Mouse (Mus musculus): ENCODE measurements around the gene Mnt.
"Not testable (repeated sequence)": the region's sequence is repeated elsewhere in the genome, so short reads cannot be mapped to it uniquely, and the experiment has no call there.

Gene Mnt

DNA sequence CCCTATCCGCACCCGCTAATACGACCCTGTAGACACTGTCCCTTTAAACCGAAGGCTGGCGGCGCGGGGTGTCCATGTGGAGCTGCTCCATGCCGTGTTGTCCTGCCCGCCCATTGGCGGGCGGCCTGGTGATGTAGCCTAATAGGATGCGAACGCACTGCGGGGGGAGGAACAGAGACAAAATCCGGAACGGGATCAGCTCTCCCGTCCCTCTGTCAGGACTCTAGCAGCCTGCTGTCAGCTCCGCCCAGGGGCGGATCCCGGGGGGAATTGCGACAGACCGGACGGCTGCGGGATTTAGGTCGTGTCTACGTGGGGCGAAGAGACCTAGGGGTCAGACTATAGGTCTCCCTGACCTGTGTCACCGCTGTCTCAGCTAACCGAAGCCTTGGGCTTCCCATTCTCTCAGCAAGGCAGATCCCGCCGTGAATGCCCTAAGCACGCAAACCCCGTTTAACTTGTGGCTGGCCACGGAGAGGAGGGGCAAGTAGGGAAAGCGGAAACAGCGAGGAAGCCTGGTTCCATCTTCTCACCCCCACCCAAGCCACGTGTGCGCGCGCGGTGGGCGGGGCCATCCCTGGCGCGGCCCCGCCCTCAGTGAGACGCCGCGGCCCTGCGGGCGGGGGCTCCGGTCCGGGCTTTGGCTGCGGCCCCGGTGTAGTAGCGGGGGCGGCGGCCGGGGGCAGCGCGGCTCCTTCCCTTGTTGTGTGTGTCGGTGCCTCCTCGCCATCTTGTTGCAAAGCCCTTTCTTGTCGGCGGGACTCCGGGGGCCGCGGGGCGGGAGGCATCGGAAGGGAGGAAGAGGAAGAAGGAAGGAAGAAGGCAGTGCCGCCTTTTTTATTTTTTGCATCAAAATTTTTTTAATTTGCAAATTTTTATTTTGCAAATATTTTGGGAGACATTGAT lies at the start of gene Mnt:
TSS of gene Mnt (plus strand) at position 665 of the 906 bp plus-strand sequence.
- DNase-seq, result peak; percentile 96

DNA sequence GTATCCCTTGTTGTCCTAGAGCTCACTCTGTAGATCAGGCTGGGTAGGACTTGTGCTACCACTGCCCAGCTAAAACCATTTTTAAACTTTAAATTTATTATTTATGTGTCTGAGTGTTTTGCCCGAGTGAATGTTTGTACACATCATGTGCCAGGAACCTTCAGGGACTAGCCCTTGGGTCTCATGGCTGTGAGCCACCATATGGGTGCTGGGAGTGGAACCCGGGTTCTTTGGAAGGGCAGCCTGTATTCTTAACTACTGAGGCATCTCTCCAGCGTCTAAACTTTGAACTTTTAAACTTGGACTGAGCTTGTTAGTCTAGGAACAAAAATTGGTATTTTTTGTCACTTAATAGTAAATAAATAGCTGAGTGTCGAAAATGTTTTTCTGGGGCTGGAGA lies 37.8 kb upstream of the Mnt start:
- DNase-seq, result no peak

DNA sequence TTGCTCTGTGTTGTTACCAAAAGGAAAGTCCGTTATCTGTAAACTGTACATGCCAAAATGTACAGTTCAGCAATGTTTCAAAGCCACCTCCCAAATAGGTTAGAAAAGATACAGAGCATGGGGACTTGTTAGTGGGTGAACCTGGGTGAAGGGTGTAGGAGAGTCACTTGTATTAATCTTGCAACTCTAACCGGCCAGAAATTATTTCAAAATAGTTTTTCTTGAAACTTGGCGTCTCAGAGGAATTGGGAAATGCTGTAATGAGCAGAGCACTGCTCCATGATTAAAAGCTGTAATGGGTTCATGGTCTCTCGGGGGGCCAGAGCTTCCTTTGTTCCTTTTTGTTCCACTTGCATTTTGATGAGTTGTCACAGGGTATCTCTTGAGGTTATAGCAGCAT lies 30.1 kb upstream of the Mnt start:
- no peak for DNase-seq

DNA sequence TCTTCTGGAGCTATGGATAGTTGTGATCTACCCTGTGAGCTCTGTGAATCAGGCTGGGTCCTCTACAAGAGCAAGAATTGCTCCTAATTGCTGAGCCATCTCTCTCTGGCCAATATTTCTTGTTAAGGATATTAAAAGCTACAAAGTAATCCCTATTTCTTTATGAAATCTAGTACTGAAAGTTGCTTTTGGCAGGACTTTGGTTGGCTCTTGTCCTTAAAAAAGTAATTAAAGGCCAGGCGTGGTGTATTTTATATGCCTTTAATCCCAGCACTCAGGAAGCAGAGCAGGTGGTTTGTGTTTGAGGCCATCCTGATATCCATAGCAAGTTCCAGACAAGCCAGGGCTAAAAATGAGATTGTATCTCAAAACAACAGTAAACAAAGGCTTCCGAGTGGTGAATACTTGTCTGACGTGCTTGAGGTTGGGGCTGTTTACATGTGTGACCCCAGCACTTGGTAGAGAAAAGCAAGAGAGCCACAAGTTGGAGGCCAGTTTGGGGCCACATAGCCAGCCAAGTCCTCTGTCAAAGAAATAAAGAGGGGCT lies 26.6 kb upstream of the Mnt start:
- DNase-seq, result no peak

DNA sequence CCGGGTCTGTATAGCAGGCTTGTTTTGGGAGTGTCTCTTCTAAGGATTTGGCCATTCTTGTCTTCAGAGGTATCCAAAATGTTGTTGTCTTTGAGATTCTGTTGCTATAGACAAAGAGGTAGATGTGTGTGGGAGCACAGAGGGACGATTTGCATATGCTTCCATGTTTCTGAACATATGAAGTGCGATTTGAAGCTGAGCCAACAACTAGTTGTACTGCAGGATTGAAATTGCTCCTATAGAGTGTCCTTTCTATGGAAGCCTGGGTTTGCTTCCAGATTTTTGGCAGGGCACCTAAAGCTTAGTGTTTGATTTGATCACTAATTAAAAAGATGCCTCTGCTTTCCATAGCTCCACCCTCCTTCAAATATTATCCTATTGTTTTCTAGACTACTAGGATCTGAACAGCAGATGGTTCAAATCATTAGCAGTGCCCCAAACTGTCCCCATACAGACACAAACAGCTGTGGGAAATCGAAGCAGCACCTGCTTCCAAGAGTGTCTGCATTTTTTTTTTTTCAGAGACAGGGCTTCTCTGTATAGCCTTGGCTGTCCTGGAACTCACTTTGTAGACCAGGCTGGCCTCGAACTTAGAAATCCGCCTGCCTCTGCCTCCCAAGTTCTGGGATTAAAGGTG lies 23.4 kb upstream of the Mnt start:
- no peak for DNase-seq

DNA sequence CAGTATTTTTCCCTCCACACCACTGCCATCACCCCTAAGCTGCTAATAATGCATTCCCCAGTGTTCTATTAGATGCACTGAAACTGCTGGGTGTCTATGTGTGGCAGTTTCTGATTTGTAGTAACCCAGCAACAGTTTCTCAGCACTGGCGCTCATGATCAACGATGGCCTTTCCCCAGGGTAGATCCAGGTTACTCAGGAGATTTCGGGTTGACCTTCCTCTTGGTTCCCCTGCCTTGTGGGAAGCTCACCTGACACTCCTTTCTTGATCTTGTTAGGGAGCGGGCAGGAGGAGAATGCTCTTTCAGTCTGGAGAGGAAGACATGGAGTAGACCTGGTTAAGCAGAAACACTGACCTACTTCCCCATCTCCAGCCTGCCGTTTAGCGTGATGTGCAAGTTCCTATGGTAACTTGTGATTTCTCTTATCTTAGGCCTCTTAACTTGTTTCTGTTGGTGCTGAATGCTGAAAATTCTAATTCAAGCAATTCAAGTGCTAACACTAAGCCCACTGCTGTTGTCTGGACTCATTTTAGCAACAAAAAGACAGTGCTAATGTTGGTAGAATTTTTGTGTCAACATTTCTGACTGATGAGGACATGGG lies 22.4 kb upstream of the Mnt start:
- DNase-seq, result no peak

DNA sequence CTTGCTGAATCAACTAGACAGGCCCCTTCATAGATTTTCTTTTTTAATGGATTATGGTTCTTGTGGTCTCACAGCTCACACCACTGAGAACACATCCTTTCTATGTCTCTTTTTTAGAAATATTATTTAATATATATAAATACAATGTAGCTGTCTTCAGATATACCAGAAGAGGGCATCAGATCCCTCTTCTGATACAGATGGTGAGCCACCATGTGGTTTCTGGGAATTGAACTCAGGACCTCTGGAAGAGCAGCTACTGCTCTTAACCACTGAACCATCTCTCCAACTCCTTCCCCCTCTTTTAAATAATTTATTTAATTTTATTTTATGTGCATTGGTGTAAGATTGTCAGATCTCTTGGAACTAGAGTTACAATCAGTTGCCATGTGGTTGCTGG lies 20.6 kb upstream of the Mnt start:
- DNase-seq, result no peak

DNA sequence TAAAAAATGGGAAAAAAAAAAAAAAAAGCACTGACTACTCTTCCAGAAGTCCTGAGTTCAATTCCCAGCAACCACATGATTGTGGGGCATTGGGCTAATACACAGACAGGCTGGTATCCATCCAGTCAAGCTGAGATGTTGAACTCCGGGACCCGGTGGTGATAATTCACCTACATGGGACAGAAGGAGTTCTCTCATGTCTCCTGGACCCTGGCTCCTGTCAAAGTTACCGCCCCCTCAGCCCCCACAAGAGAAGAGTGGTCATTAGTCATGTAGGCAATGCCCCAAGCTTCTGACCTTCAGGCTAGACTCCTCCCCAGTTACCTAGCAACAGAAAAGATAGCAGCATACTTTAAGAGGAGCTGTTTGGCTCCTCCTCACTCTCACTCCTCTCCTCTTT lies 19.7 kb upstream of the Mnt start:
- DNase-seq, result not testable (repeated sequence)

DNA sequence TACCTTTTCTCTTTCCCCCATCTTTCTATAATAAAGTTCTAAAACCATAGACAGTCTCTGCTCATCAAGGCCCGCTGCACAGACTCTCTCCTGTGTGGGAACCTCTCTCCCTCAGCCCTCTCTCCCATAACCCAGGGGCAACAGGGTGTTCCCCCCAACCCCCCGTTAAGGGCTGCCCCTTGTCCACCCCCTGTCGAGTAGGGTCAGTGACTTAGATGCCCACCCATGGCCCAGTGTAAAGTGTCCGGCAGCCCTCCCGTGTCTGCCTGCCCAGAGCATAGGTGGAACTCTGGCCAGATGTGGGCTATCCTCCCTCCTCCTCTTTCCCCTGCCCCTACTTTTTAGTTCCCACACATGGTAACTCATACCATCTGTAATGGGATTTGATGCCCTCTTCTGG lies 19.2 kb upstream of the Mnt start:
- no peak for DNase-seq

DNA sequence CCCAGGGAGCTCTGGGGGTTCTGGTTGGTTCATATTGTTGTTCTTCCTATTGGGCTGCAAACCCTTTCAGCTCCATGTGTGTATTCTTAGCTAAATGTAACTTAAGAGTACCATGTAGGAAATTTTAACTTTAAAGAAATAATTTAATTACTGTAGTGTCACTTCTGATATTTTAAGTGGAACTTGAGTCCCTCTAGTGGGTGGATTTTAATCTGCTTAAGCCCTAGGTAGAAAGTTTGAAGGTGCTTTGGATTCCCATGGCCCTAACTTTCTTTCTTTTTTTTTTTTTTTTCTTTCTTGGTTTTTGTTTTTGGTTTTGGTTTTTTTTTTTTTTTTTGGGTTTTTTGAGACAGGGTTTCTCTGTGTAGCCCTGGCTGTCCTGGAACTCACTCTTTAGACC lies 14.9 kb upstream of the Mnt start:
- DNase-seq, result no peak

DNA sequence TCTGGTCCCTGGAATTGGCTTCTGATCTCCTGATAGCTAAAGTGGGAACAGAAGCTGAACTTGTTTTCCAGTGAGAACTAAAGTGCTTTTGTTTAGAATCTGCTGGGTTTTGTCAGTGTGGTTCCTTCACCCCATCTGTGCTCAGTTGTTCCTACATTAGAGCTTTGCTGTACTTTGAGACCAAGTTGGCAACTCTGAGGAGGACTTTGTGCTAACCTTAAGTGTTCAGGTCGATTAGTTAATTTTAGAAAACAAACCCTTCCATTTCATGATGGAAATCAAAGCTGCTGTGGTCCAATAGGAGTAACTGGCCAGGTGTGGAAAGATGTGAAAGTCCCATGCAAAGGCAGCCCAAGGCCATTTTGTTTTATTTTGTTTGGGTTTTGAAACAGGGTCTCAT lies 9.8 kb upstream of the Mnt start:
- no peak for DNase-seq

DNA sequence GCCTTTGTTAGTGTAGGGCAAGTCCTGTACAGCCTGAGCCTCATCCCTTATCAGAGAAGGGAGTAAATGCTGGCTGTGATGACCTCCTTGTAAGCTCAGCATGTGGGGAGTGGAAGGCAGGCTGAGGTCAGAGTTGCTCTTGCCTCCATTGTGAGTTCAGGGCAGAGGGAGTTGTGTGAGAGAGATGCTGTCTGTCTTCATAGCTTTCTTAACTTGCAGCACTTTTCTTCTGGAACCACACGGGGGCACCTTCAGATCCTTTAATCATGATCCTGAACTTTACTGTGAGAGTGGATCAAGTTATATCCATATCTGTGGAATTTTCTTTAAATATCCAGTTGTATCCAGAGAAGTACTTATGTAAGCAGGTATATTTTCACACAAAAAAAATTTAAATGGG lies 9.3 kb upstream of the Mnt start:
- no peak for DNase-seq

DNA sequence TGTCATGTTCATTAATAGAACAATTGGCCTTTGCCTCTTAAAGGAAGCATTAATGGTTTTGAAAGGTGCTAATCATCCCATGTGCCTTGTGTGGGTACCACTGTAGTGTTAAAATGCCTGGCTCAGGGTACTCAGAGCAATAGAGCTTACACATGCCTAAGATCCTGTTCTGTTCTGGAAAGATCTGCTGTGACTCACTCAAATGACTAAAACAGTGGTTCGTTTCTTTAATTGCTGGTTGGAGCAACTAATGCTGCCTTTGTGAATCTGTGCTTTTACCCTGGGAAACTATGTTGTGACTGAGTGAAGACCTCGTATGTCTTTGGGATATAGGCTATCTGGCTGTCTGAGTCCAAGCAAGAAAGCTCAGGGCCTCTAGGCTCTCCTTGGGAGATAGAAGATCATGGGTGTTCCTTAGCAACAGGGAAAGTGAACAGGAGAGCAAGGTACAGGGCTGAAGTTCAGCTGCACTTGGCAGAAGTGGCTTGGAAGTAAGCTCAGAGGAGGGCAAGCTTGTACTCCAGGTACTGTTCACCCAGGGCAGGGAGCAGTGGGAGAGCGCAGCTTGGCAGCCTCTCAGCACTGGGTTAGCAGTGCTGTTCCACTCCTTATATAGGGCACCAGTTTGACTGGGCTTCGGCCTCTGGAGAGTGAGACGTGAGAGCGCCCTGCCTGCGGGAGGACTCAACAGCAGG lies 7.8 kb upstream of the Mnt start:
- no peak for DNase-seq

DNA sequence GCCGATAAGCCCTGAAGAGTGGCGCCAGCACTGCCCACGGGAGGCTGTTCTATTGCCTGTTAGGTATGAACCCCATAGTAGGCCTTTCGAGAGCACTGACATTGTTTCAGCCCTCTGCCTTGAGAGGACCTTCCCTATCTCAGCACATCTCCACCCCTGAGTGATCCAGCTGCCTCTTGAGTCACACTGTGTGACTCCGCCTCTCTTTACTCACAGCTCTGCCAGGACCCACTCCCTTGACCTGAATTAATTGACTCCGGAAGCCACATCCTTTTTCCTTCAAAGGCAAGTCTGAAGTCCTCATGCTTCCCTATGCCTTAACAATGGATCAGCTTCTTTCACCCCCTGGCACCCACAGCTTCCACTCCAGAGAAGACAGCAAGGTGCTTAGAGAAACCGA lies 4.6 kb upstream of the Mnt start:
- no peak for DNase-seq

DNA sequence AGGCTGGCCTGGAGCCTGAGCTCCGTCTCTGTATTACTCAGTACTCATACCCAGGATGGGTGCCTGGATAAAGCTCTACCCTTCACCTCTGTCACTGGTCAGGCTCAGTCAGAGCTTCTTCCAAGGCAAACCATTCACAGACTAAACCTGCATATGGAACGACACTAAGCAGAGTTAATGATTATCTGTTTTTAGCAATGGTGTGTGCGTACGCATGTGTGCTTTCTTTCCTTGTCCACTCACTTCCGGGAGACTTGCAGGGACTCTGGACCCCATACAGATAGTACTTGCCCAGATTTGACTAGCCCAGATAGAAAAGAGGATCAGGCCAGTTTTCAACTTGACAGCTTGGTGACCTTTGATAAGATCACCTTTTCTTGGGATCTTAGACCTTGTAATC lies 4.0 kb upstream of the Mnt start:
- no peak for DNase-seq

DNA sequence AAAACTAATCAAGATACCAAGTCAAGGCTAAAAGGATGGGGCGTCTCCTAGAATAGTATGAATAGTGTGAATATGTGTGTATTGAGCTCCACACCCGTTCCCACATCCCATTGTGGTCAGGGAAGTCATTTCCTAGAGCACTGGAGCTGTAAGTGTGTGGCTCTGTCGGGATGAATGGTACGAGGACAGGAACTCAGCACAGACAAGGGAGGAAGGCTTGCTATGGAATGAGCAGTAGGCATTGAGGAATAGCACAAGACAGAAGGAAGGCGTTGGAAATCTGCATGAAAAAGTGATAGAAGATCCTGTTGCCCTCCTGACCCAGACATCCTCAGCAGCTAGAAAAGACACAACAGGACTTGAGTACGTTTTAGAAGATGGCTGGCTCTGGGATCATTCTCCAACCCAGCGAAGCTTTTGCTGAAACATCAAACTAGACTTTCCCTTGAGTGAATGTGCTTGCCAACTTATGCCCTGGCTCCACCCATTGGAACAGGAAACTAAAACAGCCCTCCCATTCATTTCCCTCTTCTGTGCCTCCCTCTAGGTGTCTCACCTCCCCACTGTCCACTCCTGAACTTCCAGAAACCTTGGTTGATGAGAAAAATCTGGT lies 2.8 kb upstream of the Mnt start:
- no peak for DNase-seq

DNA sequence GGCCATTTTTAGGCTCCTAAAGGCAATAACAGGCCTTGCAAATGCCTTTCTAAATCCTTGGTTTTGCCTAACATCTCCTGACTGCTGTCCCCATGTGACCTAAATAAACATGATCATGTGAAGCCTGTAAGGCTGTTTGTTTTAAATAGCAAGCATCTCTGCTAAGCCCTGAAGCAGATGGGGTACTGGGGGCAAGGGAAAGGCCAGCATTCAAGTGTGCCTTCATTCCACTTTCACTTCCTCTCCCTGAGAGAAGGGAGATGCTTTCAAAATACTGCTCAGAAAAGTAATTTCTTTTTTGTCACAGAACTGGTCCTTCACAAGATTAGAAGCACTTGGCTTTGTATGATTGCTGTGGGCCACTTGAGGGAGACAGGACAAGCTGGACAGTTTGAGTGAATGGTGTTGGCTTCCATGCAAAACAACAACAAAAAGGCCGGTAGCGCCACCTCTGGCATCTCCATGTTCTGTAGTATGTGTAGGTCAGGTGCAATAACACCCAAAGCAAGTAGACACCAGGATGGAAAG lies 2.3 kb upstream of the Mnt start:
- no peak for DNase-seq

DNA sequence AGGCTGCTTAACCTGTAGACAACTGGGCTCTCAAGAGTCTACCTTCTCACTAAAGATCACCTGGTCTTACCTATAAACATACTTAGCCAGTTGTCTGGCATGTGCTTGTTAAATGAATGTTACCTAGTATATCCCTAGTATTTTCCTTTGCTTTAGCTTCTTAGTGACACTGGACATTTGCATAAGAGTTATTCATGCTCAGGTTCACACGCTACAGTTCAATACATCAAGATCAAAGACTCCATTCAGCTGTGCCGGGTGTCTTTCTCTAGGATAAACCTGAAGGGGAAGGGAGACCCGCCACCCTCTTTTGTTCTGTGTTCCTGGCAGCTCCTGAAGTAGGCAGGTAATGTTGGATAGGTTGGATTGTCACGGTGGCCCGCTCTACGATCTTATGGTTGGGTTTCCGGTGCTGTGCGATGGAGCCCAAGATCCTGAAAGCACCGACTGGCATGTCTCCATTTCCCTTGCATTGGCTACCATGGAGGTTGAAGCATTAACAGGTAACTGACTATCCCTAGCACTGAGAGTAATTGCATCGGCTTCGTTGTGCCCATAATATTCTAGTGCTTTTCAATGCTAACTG lies 1.7 kb upstream of the Mnt start:
- DNase-seq, result no peak

DNA sequence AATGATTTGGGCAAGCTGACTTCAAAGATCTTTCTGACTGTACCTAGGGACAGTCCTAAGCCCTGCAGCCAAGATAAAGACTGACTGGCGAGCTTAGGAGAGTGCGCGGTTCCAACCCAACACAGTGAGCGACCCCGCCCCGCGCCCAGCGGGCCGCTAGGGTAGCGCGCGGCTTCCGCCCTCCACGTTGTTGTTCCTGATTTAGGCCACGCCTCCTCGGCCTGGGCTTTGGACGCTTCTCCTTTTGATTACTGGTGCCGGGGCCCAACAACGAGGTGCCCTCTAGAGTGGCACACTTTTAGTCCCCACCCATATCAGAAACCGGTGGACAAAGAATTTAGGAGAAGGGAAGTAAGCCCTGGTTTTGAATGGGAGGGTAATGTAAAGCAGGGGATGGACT lies 908 bp upstream of the Mnt start:
- peak; percentile 89 for DNase-seq

DNA sequence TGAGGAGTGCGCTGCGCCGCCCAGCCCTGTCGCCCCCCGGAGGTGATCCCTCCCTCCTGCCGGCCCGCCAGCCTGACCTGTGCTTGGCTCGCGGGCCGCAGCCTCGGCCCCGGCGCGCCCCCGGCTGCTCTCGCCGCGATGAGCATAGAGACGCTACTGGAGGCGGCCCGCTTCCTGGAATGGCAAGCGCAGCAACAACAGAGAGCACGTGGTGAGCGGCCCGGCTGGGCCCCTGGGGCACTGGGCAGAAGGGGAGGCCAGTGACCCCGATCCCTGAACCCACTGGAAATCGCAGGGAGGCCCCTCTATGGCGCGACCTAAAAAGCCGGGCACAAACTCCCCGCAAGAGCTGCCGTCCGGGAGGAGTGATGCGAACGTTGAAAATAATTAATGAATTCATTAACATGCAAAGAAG lies 478 bp downstream of the Mnt start:
- DNase-seq, result peak; percentile 68

DNA sequence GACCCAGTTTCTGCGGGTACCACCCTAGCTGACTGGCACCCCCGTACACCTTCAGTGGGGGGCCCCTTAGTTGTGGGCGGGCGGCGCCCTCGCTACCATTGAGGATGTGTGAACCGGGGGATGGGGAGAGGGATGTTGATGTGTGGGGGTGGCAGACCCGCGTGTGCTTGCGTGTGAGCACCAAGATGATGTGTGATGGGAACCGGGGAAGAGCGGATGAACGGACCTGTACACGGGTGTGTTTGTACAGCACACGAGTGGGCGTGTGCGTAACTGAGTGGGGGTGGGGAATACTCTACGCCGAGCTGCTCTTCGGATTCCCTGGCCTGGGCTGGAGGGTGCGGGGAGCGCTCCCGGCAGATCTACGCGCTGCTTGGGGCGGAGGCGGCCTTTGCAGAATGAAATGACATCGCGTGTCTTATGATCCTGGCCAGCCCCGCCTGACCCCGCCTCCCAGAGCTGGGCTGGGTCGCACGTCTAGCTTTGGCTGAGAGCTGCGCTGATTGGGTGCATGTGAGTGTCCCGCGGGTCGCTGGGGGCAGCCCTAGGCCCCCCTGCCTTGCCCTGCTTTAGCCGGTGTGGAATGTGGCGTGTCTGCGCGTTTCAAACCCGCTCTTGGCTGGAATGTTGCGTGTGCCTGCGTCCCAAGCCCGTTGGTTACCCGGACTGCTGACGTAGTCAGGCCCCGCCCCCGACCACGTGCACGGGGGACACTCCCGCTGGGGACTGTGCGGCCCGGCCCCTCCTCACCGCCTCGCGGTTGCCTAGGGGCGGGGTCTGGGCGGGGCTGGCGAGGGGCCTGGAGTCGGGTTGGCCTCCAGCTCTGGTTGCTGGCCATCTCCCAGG lies 1.1 kb downstream of the Mnt start:
- peak; percentile 99 for DNase-seq
